Mouse (Mus musculus): ENCODE measurements around the gene Ndufv2.

Ndufv2 gene

DNA sequence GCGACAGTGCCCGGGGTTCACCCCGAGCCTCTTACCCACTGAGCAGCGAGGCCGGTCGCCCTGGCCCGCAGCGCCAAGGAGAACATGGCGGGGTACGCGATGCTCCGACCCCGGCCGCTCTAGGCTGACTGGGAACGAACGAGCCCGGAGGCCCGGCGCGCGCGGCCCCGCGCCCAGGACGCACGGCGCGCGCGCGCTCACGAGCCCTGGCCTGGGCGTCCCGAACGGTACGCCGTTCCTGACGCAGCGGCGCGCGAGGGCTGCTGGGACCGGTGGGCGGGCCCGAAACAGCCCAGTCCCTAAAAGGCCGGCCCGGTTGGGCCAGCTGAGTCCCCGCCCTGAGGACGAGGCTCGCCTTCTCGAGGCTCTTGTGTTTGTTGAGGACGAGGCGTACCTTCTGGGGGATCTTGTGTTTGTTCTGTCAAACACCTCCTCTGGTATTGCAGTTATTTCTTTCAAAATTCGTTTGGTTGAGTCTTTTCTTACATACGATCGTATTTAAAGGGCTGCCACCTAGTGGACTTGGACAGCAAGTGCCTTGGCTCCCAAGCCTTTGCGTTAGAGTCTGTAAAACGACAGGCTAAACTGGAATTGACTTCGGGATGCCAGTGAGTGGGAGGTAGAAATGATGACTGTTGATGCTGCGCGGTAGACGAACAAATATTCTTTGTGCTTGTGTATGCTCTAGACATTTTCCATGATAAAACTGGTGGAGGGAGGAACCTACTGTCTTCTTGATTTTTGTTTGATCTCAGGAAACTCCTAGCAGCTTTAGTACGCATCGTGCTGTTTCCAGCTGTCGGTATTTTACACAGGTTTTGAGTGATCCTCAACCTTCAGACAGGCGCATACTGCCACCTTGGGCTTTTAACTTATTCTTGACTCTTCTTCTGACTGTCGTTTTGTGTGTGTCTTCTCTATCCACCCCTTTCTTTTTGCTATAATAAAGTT is at the start of gene Ndufv2:
Gene Ndufv2, minus strand, starts transcription at position 180 of the 951 bp plus-strand sequence.
- DNase-seq (ENCODE audit: low read depth) = peak; percentile 98

DNA sequence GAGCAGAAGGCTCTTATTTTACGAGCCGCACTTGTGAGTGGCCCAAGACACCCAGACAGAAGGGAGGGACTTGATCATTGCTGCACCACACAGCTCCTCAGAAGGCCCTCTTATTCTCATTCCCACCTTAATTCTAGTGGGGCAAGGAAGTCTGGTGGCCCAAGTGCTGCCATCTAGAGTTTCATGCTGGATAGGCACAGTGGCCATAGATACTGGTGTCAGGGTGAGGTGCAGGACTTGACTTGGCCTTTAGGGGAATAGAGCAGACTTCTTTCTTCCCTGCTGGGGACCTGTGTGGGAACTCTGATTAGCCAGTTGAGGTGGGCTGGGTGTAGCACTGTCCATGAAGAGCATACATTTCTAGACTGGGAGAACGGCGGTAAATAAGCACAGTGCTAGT is 29.9 kb upstream of the Ndufv2 start:
- peak; percentile 53 for DNase-seq (ENCODE audit: low read depth)

DNA sequence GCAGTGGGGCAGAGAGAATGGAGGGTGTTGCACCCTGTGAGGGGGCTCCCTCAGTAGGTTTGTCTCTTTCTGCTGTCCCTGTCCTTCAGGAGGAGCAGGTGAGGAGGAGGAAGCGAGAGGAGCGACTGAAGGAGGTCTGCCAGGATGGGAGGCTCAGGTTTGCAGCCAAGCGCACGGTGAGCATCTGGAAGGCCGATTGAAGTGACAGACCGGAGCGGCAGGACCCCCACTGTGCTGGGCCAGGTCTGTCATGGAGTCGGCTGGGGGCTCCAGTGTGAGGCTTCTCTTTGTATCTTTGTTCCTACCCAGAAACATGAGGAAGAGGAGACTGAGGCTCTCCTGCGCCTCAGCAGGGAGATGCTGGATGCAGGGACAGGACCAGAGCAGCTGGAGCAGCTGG is 29.0 kb upstream of the Ndufv2 start:
- no peak for DNase-seq (ENCODE audit: low read depth)

DNA sequence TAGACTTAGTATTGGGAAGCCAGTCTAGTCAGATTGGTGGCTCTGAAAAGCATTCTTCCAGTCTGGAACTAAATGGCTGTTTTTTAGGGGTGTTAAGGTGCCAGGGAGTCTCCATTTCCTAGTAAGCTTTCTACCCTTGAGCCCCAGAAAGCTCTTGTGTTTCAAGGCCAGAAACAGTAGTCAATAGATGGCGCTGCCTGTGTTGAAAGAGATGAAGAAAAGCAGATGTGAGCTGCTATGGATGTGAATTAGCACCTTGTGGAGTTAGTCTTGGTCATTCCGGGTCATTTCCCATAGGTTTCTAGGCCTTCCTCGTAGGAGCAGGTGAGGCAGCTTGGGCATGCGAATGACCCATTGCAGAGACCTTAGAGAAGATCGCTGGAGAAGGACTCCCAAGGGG is 23.9 kb upstream of the Ndufv2 start:
- peak; percentile 30 for DNase-seq (ENCODE audit: low read depth)

DNA sequence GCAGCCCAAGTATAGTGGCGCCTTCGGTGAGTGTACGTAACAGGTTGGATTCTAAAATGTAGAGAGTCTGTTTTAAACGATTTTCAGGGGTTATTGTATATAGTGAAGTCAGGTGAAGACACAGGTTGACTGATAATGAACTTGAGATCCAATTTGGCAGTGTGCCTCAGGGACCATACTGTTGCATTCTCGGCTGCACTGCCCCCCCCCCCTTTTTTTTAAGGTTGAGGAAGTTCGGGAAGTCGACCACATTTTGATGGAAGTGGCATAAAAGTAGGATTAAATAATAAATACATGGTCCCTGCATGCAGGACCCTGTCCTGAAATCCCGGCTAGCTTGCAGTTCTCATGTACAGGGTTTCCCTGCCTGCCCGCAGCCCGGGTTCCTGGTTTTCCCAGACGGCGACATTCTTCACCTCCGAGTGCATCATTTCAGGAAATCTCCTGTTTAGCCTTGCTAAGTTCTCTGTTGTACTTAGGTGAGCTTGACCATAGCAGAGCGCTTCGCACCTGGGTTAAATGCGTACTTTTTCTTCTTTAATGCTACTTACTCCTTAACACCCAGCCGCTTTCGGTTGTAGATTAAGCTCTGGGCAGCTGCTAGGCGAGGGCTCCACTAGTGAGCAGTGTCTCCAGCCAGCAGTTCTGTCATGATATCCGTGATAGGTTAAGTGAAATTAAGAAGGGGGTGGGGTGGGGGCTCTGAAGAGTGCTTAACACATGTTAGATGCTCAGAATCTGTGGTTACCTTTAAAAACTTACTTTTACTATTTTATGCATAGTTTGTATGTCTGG is 22.7 kb upstream of the Ndufv2 start:
- peak; percentile 31 for DNase-seq (ENCODE audit: low read depth)

DNA sequence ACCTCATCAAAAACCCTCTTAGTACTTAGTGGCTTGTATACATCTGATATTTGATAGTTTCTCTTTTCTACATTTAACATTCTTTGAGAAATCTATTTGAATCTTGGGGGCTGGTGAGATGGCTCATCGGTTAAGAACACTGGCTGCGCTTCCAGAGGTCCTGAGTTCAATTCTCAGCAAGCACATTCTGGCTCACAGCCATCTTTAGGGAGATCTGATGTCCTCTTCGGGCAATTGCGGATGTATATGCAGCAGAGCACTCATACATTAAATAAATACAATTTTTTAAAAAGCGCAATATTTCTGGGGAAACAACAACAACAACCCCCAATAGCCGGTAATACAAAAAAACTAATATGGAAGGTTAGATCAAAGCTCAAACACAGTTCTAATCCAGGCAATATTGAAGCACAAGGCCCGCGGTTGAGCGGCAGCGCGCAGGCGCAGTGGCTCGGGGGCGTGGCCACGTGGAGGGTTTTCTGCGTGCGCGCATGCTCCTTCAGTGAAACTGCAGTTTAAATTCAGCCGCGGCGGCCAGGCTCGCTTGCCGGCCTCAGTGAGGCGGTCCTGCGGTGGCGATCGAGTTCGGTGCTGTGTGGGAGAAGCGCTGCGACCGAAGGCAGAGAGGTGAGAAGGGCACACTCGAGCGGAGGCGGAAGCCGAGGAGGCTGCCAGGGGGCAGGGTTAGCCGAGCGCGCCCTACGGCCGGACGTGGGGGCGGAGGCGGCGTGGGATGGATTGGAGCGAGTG is 21.9 kb upstream of the Ndufv2 start, which contains the start of gene Ddx11:
Gene Ddx11, plus strand, starts transcription at position 455 of the 750 bp plus-strand sequence.
- DNase-seq (ENCODE audit: low read depth) = peak; percentile 96

DNA sequence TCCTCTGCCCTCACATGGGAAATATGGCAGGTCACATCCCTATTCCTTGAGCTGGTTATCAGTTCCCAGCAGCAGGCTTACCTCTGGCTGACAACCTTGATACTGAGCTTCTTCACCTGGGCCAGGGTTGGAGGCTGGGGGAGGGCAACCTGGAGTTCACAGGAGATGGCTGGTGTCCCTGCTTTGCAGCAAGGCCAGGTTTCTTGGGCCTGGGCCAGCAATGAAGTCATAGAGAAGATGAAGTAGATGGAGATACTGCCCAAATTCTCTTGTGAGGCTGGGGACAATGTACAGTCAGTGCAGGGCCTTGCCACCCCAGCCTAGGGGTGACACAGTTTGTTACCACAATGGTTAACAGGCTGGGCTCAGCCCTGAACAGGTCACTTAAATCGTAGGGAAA is 19.3 kb upstream of the Ndufv2 start:
- DNase-seq (ENCODE audit: low read depth) = no peak

DNA sequence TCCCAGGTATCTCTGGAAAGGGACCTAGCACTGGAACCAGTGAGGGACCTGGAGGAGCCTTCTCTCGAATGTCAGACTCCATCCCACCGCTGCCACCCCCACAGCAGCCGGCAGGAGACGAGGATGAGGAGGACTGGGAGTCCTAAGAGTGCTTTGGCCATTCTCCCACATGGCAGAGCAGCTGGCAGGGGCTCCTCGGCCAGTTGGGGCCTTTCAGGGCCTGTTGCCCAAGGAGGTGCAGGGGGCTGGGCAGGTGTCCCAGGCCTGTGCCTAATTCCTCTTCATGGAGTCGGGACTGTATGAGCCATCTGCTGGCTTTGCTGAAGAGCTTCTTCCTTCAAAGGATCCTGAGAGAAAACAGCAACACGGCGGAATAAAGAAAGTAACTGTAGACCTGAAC is 17.6 kb upstream of the Ndufv2 start:
- DNase-seq (ENCODE audit: low read depth) = no peak

DNA sequence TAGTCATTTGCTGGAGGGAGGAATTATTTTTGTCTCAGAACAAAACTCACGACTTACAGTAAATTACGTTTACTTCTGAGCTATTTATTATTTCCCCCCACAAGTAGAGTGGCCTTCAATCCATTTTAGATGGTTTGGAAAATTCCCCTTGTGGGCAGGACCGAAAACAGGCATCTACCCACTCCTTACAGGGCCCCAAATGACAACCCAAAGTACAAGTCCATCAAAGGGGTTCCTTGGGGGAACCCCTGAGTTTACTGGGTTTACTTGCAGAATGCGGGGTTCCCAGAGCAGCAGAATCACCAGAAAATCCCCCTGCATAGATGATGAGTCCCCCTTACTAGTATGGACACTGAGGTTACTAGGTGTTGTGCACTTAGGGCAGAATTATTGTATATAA is 10.8 kb upstream of the Ndufv2 start:
- no peak for DNase-seq (ENCODE audit: low read depth)

DNA sequence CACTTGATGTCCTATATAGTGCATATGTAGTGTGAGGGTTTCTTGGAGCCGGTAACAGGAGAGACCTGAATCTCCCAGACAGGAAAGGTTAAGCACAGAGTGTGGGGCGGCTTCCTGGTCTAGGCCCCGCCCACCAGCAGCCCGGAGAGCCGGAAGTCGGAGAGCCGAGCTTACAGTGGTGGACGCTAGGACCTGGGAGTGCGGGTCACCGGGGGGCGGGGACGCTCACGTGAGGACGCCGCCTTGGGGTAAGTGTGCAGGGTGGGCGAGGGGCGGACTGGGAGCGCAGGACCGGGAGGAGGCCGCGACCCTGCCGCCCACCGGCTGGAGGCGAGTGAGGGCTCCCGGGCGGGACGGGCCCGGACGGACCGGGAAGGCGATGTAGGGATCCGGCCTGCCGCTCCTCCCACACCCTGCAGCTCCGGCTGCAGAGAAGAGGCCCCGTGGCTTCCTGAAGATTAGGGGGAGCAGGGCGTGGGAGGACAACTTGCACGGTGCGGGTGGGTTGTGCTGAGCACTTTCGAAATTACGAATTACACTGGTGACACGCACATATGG is 10.1 kb upstream of the Ndufv2 start, which contains the start of gene Washc1:
Gene Washc1, plus strand, starts transcription at position 144 of the 558 bp plus-strand sequence.
- DNase-seq (ENCODE audit: low read depth) = peak; percentile 89

DNA sequence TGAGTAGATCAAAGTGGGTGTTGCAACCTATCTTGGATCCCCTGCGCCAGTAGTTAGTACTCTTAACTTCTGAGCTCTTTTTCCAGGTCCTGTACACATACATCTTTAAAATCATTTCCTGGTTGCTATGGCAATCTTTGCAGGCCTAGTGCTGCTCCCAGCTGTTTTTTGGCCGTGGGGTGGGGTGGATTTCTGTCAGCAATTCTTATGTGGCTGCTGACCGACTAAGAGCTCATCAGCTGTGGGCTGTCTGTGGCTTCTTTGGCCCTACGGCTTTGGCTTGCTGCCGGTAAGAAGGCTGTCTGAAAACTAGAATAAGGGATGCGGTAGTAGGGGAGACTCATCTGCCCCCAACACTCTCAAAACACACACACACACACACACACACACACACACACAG is 9.4 kb upstream of the Ndufv2 start:
- DNase-seq (ENCODE audit: low read depth) = peak; percentile 53

DNA sequence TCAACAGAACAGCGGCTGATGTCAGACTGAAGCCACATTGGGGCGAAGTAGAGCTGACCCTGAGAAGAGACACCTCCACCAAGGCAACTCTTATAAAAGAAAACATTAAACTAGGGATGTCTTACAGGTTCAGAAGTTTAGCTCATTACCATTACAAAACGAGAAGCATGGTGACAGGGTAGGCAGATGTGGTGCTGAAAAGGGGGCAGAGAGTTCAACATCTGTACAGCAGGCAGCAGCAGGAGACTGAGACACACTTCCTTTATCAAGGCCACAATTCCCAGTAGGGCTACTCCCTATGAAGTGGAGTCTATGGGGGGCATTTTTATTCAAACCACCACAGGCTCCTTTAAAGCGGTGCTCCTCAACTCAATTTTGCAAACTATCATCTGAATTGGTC is 6.8 kb upstream of the Ndufv2 start:
- DNase-seq (ENCODE audit: low read depth) = no peak

DNA sequence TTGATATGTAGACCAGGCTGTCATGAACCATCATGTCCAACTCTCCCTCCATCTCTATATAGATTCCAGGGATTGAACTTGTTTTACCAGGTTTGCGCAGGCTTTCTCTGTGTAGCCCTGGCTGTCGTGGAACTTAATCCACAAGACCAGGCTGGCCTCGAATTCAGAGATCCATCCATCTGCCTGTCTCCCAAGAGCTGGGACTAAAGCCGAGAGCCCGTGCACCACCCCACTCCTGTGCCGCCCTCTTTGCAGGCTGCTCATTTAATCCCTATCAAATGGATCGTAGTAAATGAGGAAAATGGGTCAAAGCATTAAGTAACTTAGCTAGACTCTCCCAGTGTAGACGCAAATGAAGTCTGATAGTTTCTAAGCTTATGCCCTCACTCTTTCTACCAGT is 6.1 kb upstream of the Ndufv2 start:
- no peak for DNase-seq (ENCODE audit: low read depth)

DNA sequence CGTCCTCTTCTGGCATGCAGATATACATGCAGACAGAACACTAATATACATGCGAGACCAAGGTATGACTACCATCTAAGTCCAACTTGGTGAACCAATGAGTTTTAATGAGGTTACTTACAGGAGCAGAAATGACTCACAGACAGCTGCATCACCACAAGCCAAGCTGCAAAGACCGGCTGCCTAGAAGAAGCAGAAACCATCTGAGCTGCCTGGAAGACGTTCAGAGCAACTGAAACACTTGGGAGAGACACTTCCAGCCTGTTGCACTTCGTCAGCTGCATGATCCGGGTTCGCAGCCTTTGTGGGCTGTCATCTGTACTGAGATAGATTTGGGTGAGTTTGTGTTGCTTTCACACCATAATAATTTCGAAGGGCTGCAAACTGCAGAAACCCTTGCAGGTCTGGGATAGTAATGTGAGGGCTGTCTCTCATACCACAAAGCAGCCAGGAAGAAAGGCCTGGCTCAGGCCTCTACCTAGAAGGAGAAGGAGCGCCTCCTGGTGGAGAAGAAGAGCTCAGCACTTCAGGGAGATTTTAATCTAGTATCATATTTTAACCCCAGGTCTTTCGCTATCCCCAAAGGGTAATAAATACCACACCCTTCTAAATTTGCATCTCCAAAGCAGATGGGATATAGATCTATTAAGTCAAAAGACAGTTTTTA is 5.4 kb upstream of the Ndufv2 start:
- DNase-seq (ENCODE audit: low read depth) = peak; percentile 87

DNA sequence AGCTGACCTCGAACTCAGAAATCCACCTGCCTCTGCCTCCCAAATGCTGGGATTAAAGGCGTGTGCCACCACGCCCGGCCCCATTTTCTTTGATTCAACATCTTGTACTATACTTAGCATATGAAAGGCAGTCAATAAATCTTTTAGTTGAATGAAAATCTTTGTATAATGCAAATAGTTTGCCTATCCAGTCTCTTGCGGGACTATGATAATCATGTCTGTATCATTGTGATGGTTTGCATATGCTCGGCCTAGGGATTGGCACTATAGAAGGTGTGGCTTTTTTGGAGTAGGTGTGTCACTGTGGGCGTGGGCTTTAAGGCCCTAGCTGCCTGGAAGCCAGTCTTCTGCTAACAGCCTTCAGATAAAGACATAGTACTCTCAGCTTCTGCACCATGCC is 2.7 kb upstream of the Ndufv2 start:
- no peak for DNase-seq (ENCODE audit: low read depth)

DNA sequence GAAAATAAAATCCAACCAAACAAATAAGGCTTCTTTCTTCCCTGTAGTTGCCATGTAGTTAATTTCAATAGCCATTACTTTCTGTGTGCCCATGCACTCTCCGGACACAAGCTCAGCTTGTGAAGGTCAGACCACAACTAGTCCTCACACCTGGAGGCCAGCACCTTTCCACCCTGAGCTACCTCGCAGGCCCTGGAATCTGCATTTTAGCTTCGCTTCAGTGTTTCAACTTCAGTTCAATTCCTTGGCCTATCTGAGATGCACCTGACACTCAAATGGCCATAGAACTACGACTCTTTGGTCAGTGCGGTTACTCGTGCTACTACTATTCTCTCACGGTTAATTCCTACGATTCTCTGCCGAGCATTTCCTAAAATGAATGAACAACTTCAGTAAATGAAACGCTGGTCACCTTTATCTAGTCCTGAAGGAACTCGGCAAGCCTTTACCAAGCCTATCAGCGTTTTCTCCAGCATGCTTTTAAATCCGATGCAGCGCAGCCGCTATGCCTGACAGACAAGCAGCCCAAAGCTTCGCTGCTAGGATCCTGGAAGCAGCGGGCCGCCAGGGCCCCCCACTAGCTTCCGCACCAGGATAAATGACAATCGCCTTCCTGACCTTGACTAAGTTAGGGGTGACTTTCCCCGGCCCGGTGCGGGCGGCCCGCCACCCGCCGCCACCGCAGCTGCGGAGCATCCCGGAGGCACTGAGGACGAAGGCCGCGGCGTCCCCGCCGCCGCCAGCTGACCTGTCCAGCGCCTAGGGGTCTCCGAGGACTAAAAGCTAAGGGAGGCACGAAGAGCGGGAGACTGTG is 586 bp downstream of the Ndufv2 start:
- DNase-seq (ENCODE audit: low read depth) = no peak

DNA sequence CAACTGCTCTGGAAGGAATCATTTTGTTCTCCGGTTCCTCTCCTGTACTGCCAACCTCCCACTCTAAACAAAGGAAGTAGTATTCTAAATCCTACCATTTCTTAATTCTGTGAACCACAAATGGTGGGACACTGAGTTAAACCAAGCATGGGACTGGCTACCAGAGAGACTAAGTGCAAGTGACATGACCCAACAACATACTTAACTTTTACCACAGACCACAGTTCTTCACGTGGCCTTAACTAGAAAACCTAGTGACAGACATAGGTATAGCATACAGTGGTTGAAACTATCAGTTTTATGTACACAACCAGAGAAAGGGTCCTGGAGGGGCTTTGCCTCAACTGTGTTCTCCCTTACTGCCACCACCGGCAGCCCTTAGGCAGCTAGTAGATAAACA is 8.7 kb downstream of the Ndufv2 start:
- DNase-seq (ENCODE audit: low read depth) = no peak

DNA sequence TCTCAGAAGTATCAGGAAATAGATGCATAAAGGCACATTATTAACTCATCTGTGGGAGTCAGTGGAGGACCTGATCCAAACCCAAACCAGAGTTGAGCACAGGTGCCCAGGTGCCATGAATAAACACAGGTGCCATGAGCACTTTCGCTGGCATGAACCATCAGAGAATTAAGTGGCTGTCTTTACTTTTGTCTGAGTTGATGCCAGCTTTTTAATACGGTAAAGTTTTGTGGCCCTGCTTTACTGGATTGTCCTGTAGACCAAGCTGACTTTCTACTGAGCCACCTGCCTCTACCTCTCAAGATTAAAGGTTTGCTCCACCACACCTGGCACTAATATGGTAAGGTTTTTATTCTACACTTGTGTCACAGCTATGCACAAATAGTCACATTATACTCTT is 9.3 kb downstream of the Ndufv2 start:
- no peak for DNase-seq (ENCODE audit: low read depth)

DNA sequence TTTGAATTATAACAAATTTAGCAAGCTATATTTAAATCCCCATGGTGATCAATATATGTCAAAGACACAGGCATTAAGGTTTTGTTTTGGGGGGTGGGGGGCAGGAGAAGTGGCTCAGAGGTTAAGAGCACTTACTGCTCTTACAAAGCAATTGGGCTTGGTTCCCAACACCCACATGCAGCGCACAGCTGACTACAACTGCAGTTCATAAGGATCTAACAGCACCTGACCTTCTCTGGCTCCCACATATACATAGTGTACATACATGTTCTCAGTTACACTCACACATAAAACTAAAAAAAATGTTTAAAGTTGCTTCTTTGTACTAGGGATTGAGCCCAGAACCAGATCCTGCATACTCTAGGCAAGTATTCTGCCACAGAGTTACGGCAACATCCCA is 10.0 kb downstream of the Ndufv2 start:
- DNase-seq (ENCODE audit: low read depth) = no peak

DNA sequence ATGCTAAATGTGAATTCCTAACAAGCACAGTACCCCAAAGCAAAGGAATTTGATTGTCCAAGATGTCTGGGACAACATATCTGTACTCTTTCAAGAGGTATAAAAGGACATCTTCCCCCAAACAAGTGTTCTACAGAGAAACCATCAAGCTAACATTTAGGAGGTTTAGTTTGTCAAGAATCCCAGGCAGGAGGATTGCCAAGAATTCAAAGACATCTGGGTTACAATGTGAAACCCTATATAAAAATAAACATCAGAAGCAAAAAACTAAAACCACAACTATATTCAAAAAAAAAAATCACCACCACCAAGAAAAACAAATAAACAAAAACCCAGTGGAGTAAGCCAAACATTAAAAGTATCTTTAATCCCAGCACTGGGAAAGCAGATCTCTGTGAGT is 11.1 kb downstream of the Ndufv2 start:
- no peak for DNase-seq (ENCODE audit: low read depth)
